Mouse (Mus musculus) heart, embryonic 16.5 days (tissue): ENCODE data around the gene Nf1. TPM values are rescaled to one million over a fixed set of nuclear protein-coding genes. Genes with fewer than 3 reads are reported as not detected.
A peak's percentile ranks its signal among the peaks of the same experiment; 100 is the strongest.

Experiments
- ATAC-seq: fragments of 200-750 bp; cut with Nextera tagmentation; replicated peaks from 2 replicates; pipeline ENCODE4 v1.8.0; 2017; ENCODE audit warnings: moderate number of reproducible peaks; ENCODE audit not compliant: insufficient read depth, low FRiP score; ENCODE audit errors: extremely low read depth
- H3K27ac ChIP-seq: fragments of 300-500 bp; sonication (generic); 2 replicates; pipeline ENCODE4 v1.5.1; 2014; ENCODE audit warnings: mild to moderate bottlenecking, low read length, control low read depth, moderate library complexity
- H3K27me3 ChIP-seq: fragments of 300-500 bp; sonication (generic); 2 replicates; pipeline ENCODE4 v1.6.1; 2014; ENCODE audit warnings: low read length, mixed read lengths; ENCODE audit not compliant: control insufficient read depth, insufficient read depth
- H3K36me3 ChIP-seq: fragments of 300-500 bp; sonication (generic); 2 replicates; pipeline ENCODE4 v1.6.1; 2014; ENCODE audit not compliant: control insufficient read depth, insufficient read depth
- H3K4me1 ChIP-seq: fragments of 300-500 bp; sonication (generic); 2 replicates; pipeline ENCODE4 v1.6.1; 2014; ENCODE audit warnings: low read length, mixed read lengths; ENCODE audit not compliant: control insufficient read depth, insufficient read depth
- H3K4me2 ChIP-seq: fragments of 300-500 bp; sonication (generic); 2 replicates; pipeline ENCODE4 v1.6.1; 2014; ENCODE audit warnings: low read depth, mild to moderate bottlenecking, control low read depth, low read length
- H3K4me3 ChIP-seq: fragments of 300-500 bp; sonication (generic); 2 replicates; pipeline ENCODE4 v1.5.1; 2014; ENCODE audit warnings: mild to moderate bottlenecking, control low read depth, low read length
- H3K9ac ChIP-seq: fragments of 300-500 bp; sonication (generic); 2 replicates; pipeline ENCODE4 v1.6.1; 2014; ENCODE audit warnings: low read length, control low read depth
- H3K9me3 ChIP-seq: fragments of 300-500 bp; sonication (generic); replicated peaks from 2 replicates; pipeline ENCODE4 v1.6.1; 2016; ENCODE audit warnings: low read length; ENCODE audit not compliant: control insufficient read depth
- WGBS: fragments of 180-500 bp; shearing (Covaris S2); extraction: QIAGEN DNeasy Blood & Tissue Kit; methylation state at CpG from one replicate; pipeline ENCODE4 v1.1.7; 2014; 5-methylcytosine and 5-hydroxymethylcytosine counted together
- polyA plus RNA-seq: library from polyadenylated mRNA; unstranded; fragments of >200 nt; fragmentation: Nextera tagmentation; extraction: Ambion mirVana; gene quantifications from 2 replicates; pipeline ENCODE4 v1.2.1, GENCODE M21; 2015

The Nf1 gene
- polyA plus RNA-seq, 1 experiment from 2014 or later, result 3.4 TPM

GRCm38 (mm10) chr11:79568197-79568911, 228.9 kb downstream of the Nf1 start:
- no peaks in the 10 kb centered on the region for H3K27me3 ChIP-seq
- H3K36me3 ChIP-seq, result peaks cover 37% of the 10 kb centered on the region
- no peak overlapping the region for H3K27ac ChIP-seq
- 84% methylated on average over 11 of the region's 11 CpGs for WGBS
- no peak overlapping the region for H3K4me2 ChIP-seq
- no peaks in the 10 kb centered on the region for H3K9me3 ChIP-seq
- H3K4me1 ChIP-seq, result no peaks in the 10 kb centered on the region
- no peak for ATAC-seq
- H3K9ac ChIP-seq, result no peak overlapping the region
- H3K4me3 ChIP-seq, result no peak overlapping the region

- H3K4me1 ChIP-seq, result no peaks in the 10 kb centered on the region; the same call in 1 of the 2 replicates
Measured at GRCm38 (mm10) chr11:79570319-79570718, 230.8 kb downstream of the Nf1 start.

GRCm38 (mm10) chr11:79573836-79574235, 234.3 kb downstream of the Nf1 start:
- peaks cover 14% of the 10 kb centered on the region for H3K36me3 ChIP-seq
- H3K27me3 ChIP-seq, result no peaks in the 10 kb centered on the region
- H3K27ac ChIP-seq, result no peak overlapping the region
- 78% methylated on average over 3 of the region's 3 CpGs for WGBS
- H3K9me3 ChIP-seq, result no peaks in the 10 kb centered on the region
- H3K9ac ChIP-seq, result no peak overlapping the region
- ATAC-seq, result no peak
- no peak overlapping the region for H3K4me2 ChIP-seq
- H3K4me3 ChIP-seq, result no peak overlapping the region
- H3K4me1 ChIP-seq, result peaks cover 6% of the 10 kb centered on the region; the same call in 1 of the 2 replicates

More at GRCm38 (mm10) chr11:79570319-79570718, 230.8 kb downstream of the Nf1 start:
- Histone ChIP-seq H3K36me3 (peaks cover 31% of the 10 kb centered on the region), H3K27ac (no peak overlapping the region), H3K9me3 (no peaks in the 10 kb centered on the region), H3K4me2 (no peak overlapping the region), H3K9ac (no peak overlapping the region), H3K27me3 (no peaks in the 10 kb centered on the region), H3K4me3 (no peak overlapping the region)
- ATAC-seq, result no peak
- 88% methylated on average over 2 of the region's 2 CpGs for WGBS

GRCm38 (mm10) chr11:79575383-79576073, 236.0 kb downstream of the Nf1 start:
- Histone ChIP-seq H3K4me3 (no peak overlapping the region), H3K9ac (no peak overlapping the region), H3K27ac (no peak overlapping the region), H3K4me1 (peaks cover 6% of the 10 kb centered on the region; the same call in 1 of the 2 replicates), H3K9me3 (no peaks in the 10 kb centered on the region), H3K27me3 (no peaks in the 10 kb centered on the region), H3K36me3 (peaks cover 11% of the 10 kb centered on the region), H3K4me2 (no peak overlapping the region)
- ATAC-seq, result peak; percentile 54; the same call in 1 of the 2 replicates
- 64% methylated on average over 14 of the region's 14 CpGs for WGBS

- no peak overlapping the region for H3K9ac ChIP-seq
- H3K4me1 ChIP-seq, result peaks cover 6% of the 10 kb centered on the region; the same call in 1 of the 2 replicates
- no peak overlapping the region for H3K27ac ChIP-seq
- 34% methylated on average over 5 of the region's 5 CpGs for WGBS
- no peak overlapping the region for H3K4me3 ChIP-seq
- H3K4me2 ChIP-seq, result no peak overlapping the region
- peaks cover 6% of the 10 kb centered on the region; the same call in 1 of the 2 replicates for H3K36me3 ChIP-seq
- no peaks in the 10 kb centered on the region for H3K27me3 ChIP-seq
- no peaks in the 10 kb centered on the region for H3K9me3 ChIP-seq
- no peak; the same call in 1 of the 2 replicates for ATAC-seq
Measured at GRCm38 (mm10) chr11:79577741-79578140, 238.2 kb downstream of the Nf1 start.

DNA sequence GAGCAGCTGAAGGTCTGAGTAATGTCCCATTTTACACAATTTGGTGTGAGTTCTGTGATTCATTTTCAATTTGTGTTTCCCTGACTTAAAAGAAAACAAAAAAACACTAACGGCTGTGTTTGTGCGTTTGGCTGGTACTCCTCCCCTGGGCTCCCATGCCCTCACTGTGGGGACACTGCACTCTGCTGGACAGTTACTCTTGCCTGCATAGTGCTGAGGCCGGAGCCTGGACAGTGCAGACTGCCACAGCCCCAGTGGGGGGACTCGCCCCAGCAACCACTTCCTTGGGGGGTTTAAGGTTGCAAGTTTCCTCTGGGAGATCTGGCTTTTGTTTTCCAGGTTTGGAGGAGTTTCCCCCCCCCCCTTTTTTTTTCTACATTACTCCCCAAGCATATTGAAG, 241.2 kb downstream of the Nf1 start:
- no peak for ATAC-seq
- no peak overlapping the region for H3K27ac ChIP-seq
- no peak overlapping the region for H3K9ac ChIP-seq
- no peak overlapping the region for H3K4me3 ChIP-seq
- peaks cover 6% of the 10 kb centered on the region; the same call in 1 of the 2 replicates for H3K36me3 ChIP-seq
- peaks cover 5% of the 10 kb centered on the region; the same call in 1 of the 2 replicates for H3K4me1 ChIP-seq
- WGBS, result 45% methylated on average over 4 of the region's 4 CpGs
- no peaks in the 10 kb centered on the region for H3K27me3 ChIP-seq
- no peak overlapping the region for H3K4me2 ChIP-seq
- H3K9me3 ChIP-seq, result no peaks in the 10 kb centered on the region

- H3K9me3 ChIP-seq, result no peaks in the 10 kb centered on the region
- WGBS, result 84% methylated on average over 6 of the region's 6 CpGs
- ATAC-seq, result no peak
Measured at GRCm38 (mm10) chr11:79581257-79581656, 241.8 kb downstream of the Nf1 start.

GRCm38 (mm10) chr11:79584191-79584590, 244.7 kb downstream of the Nf1 start:
- 10% methylated on average over 5 of the region's 5 CpGs for WGBS
- no peak; the same call in 1 of the 2 replicates for ATAC-seq

More at GRCm38 (mm10) chr11:79581257-79581656, 241.8 kb downstream of the Nf1 start:
- H3K4me1 ChIP-seq, result 0 out of 2 replicates have a peak, but pooled peaks cover 4% of the 10 kb centered on the region
- H3K27ac ChIP-seq, result no peak overlapping the region
- no peaks in the 10 kb centered on the region for H3K27me3 ChIP-seq
- no peak overlapping the region for H3K4me2 ChIP-seq
- H3K9ac ChIP-seq, result no peak overlapping the region
- no peak overlapping the region for H3K4me3 ChIP-seq
- peaks cover 6% of the 10 kb centered on the region; the same call in 1 of the 2 replicates for H3K36me3 ChIP-seq

More at GRCm38 (mm10) chr11:79584191-79584590, 244.7 kb downstream of the Nf1 start:
- no peak overlapping the region for H3K4me2 ChIP-seq
- H3K27me3 ChIP-seq, result peaks cover 8% of the 10 kb centered on the region
- H3K27ac ChIP-seq, result no peak overlapping the region
- no peaks in the 10 kb centered on the region for H3K9me3 ChIP-seq
- no peaks in the 10 kb centered on the region for H3K36me3 ChIP-seq
- no peak overlapping the region for H3K9ac ChIP-seq
- H3K4me3 ChIP-seq, result no peak overlapping the region
- no peaks in the 10 kb centered on the region for H3K4me1 ChIP-seq
